Mouse (Mus musculus) 3134 (cell line): ENCODE results near the gene Sorl1.

Source experiments
- DNase-seq: peaks from one replicate; pipeline ENCODE4 v3.0.0-alpha.2; 2011; ENCODE audit warnings: low spot score; ENCODE audit not compliant: insufficient read length; ENCODE audit errors: extremely low read depth

Sorl1 gene

DNA sequence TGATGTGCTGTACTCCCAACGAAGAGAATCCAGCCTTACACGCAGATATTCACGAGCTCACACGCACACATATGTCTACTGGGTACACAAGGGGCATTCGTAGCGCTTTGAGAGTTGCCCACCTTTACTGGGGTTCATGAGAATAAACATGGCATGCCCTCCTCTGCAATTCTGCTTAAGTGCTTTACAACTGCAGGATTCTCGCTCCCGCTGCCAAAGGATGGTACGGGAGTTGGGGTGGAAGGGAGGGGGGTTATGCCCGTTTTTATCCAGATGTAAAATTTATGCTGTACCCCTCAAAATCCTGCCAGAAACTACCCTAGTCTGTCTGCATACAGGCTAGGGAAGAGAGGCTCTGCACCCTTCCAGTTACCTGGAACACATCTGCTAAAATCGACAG is 893 bp downstream of the Sorl1 start:
- DNase-seq = no peak

DNA sequence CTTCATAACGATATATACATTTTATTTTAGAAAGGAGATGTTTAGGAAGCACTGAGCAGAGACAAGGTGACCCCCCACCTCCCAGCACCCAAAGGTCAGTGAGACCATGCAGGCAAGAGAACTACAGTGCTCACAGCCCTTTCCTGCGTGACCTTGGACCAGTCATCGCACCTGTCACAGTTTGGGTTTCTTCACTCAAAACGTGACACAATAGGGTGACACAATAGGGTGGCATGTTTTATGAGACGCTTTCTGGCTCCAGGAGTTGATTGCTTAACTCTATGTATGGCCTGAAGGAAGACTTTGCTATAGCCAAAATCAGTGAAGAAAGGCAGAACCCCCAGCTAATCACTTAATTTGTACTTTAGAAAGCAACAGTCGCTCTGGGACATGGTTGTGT is 1.7 kb downstream of the Sorl1 start:
- DNase-seq = no peak

DNA sequence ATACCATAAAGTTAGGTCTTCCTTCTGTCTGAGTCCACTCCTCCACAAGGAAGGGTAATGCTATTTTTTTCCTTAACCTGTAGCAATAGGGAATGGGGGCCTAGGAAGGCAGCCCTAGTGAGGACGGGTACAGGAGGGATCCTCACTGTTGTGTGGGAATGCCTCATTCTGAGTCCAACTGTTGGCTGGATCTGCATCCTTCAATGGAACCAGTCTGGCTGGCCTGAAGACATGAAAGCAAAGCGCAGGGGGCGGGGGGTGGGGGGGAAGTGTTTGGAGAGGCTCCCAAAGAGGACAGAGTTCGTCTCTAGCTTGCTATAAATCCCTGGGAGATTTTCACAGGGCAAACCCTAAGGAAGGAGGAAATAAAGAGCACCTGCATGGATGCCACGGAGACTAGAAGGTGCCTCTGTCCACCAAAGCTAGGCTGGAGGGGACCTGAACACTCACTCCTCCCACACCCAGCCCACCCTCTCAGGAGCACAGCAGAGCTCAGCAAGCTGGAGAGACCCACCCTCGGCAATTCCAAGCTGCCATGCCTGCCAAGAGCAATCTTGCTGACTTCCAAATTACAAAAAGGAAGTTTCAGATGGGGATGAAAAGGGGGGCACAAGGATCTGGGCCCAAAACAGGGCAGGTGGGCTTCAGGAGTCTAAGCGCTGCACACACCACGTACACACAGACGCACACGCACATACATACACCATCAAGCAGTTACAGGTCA is 2.3 kb downstream of the Sorl1 start:
- DNase-seq = no peak

DNA sequence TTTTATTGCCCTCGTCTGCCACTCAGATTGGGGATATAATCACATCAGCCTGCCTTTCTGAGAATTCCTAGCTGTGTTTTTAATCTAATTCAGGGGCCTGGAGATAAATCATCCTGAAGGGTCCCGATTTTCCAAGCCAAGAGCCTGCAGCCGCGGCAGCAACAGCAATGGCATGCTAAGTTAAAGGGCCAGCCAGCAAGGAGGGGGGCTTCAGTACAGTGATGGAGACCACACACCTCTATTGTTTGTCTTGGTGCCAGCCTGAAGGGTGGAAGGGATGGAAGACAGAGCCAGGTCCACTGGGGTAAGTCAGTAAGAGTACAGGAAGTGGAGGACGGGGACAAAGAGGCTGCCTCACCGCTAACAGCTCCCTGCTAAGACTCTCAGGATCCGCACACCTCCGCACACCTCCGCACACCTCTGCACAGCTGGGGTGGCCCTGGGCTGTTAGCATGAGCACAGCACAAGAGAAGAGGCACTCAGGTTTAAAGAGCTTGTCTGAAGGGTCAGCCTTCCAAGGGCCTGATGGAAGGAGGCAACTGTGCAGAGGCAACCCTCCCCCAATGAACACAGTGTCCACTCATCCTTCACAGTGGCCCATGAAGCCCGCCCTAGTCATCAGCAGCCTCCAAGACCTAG is 7.6 kb downstream of the Sorl1 start:
- no peak for DNase-seq

DNA sequence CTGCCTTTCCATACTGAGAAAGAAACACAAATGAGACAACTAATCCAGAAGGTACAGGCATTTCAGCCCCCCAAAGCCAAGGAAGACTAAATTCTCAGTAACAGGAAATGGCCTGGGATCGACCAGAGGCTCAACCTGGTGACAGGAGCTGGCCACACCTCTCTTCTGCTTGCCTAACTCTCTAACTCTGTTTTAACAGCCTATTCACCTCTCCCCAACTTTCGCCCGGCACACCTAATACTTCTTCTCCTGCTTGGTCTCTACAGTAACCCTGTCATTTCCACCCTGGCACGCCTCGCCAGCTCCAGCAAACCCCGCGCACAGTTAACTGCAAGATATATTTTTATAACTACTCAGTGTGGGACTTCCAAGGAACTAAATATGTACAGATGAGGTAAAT is 9.0 kb downstream of the Sorl1 start:
- DNase-seq = no peak

DNA sequence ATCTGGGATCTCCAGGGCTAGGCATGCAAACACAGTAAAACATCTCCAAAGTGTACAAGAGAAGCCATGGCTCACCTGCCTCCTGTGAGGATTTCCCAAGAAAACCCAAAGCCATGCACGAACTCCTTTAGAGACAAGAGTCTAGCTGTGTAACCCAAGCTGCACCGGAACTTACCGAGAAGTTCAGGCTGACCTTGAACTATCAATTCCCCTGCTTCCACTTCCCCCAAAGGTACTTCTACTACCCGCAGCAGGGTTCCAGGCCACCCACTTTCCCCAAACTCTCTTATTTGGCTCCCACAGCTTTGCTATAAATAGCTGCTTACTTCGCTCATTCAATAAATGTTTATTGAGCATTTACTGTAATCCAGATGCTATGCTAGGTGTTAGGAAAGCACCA is 10.8 kb downstream of the Sorl1 start:
- no peak for DNase-seq

DNA sequence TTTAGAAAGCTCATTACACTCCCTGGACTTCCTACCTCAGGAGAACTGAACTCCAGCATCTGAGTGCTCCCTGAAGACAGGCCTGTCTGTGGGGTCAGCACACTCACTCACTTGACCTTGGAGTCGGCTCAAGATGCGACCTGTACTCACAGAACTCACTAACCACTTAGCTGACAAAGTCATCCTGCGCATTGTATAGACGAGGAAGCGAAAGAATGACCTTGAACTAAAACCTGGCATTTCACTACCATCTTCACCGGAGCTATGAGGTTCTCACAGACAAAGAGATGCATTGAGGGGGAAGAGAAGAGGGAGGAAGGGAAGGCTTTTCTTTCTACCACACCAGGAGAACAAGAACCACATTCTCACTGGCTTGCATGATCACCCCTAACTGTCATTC is 11.4 kb downstream of the Sorl1 start:
- no peak for DNase-seq

DNA sequence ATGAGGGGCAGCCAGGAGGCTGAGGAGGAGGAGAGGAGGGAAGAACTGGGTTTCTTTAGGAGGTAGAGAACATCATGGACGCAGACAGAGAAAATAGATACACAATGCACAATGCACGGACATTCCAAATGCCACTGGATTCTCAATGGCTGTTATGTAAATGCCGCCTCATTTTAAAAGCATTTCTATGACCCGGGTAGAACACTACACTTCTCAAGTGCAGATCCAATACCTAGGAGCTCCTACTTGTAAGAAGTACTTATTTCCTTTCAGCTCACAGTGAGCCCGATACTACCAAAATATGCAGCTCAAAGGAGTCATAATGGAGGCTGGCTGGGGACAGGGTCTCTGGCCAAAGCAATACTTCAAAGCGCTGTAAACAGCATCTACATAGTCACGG is 12.8 kb downstream of the Sorl1 start:
- no peak for DNase-seq

DNA sequence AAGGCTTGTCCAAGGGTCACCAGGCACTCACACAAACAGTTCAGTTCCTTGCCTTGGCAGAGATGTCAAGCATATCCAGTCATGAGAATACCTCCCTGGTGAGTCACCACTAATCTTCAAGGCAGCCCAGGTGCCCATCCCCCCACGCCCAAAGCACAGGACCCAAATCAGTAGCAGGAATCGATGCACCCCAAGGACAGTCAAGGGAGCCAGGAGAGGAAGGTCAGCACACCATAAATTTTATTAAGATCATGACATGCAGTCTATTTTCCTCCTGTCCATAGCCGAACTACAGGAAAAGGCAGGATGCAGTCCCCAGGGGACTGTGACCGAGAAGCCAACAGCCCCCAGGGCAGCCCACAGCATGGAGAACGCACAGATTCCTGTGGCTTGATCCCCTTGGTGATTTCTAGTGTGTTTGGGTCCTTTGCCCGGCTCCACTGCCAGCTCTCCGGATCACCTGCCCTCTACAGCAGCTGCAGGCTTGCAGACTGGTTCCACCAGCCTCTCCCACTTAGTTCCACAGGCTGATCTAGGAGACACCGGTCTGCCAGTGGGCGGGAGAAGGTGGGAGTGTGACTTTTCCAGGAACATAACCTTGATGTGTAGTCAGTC is 14.2 kb downstream of the Sorl1 start:
- DNase-seq = peak; percentile 84

DNA sequence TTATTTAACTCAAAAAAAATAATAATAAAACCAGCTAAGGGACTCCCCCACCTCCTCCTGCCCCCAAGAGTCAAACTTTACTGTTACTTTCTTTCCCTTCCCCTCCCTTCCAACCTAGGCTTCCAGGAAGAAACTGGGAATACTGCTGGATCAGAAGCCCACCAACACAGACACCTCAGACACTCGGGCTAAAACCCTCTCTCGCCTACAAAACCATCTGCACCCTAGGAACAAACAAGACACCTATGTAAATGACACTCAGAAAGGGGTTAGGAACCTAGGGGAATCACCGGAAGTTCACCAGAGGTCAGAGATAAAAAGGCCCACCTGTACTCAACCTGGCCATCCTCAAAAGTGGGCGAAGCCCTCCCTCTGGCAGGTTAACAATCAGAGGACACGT is 15.0 kb downstream of the Sorl1 start:
- DNase-seq = no peak

DNA sequence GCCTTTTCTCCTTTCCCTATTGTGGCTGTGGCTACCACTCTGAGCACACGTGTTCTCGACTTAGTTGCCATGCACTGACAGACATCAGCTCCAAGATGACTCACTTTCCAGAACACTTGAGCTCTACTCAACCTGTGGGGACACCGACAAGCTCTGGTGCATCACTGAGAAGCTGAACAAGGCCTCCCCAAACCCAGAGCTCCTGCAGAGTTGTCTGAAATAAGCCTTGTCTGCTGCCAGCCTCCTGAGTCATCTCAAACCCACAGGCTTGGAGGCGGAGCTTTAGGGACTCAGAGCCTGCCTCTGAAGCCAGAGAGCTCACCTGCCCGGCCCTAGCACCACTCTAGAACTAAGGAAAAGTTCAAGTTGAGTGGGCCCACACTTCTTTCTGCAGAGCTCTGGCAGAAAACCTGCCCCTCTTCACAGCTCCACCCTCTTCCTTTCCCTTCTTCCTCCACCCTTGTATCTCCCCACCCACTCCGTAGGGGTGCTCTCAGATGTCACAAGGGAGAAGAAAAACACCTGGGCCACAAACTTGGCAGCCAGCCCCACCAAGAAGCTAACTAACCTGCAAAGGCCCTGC is 15.6 kb downstream of the Sorl1 start:
- peak; percentile 77 for DNase-seq

DNA sequence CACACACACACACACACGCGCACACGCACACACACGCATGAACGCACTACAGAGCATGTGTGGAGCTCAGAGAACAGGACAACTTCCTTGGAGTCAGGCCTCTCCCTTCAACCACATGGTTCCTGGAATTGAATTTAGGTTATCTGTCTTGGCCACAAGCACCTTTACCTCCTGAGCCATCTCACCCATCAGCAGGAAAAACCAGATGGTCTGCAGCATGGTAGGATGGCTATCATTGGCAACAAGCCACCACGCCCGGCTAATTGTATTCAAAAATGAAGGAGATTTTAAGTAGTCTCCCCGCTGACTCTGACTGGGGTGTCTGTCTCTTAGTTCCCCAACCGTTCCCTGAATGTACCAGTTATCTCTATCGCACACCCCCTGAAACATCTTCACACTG is 17.0 kb downstream of the Sorl1 start:
- DNase-seq = no peak

DNA sequence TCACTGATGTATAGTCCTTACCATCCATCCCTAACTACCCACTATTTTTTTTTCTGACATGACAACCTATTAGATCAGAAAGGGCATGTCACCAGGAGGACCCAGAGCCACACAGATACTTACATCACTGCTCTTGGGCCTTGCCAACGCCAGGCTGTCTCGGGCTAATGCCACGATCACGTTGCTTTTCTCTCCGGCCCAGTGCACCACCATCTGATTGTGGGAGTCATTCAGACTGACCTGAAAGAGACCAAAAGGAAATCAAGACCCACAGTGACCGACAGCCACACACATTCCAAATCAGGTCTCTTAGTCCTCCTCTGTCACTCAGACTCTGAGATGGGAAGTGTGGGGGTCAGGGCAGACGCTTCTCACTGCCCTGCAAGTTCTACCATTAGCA is 17.8 kb downstream of the Sorl1 start:
- no peak for DNase-seq

DNA sequence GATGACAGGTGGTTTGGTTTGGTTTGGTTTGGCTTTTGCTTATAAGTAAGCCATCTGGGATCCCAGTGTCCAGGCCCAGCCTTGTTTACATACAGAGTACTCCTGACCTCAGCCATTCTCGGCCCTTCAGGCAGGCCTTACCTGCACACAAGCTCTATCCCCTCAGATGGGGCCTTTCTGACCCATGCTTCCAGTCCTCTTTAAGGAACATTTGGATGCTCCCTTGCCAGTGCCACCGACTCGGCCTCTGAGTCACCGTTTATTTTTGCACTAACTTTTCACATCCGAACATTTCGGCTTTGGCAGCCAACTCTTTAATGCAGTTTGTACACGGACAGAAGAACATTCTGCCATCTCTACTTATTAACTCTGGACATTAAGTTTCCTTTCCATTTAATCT is 20.6 kb downstream of the Sorl1 start:
- no peak for DNase-seq

DNA sequence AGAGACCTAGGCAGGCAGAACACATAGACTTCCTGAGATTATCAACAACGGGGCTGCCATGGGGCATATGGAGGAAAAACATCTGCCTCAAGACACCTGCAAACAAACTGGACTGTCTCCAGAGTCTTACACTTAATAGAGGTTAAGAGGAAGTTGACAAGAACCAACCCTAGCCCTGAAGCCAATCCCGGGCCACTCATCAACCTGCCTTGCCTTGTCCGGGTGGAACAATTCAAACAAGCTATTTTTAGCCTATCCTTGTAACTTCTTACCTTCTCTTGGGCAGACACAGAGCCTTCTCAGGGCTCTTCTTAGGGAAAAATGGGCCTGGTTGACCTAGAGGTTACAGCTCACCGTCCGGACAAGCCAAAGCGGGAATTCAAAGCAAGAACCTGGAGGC is 22.1 kb downstream of the Sorl1 start:
- DNase-seq = no peak

DNA sequence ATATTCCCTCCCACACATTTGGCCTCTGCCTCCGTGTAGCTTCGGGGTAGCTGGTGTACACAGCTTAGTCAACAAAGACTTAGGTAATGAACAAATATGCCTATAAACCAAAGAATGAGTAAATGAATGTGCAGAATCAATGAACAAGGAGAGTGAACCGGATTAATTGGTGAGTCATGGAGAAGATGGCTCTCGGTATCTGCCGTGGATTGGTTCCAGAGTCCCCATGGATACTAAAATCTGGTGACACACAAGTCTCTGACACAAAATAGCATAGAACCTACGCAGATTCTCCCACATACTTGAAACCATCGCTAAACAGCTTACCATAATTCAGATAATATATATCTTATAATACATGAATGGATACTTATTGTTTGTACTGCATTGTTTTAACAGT is 22.8 kb downstream of the Sorl1 start:
- no peak for DNase-seq

DNA sequence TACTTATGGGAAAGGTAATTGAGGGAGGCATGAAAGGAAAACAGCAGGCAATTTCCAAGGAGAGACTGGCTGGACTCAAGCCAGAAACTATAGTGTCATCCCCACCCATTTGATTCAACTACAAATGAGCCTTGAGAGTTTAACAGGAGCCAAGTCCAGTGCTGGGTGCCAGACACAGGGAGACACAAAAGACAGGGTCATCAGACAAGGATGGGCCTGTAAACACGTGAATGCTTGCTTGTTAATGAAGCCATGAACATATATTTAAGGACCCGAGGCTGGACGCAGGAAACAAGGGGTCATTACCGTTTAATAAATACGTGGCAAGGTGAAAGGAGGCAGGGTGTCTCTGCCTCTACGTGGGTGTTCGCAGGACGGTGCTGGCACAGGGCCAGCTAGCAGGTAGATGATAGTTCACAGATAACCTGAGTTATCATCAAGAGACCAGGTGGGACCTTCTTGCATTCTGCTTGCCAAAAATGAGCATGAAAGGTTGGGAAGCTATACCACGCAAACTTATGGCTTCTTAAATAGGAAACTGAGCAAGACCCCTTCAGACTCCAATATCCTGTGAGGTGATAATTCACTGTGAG is 23.4 kb downstream of the Sorl1 start:
- no peak for DNase-seq

DNA sequence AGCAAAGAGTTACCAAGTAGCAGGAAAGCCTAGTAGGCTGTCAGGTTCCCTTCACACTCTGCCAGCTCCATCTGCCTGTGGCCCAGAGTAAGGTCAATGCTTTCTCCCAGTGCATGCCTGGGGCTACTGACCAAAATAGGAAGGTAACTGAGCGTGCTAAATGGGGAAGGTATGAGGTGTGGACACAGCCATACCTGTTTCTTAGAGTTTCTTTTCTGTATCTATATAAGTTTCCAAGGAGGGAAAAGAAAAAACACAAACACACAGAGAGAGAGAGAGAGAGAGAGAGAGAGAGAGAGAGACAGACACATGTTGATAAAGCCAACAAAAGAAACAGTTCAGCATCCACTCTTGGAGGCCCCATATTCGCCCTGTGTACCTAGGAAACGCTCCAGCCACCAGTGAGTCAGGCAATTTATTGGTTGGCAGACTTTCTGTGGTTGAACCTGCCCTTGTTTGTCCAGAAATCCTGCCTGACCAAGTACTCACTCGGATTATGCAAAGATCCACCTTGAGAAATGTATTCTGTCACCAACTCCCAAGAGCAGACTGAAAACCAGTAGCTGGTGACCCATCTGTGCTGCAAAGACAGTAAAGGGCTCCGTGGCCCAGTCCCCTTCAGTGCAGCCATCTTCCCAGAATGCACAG is 25.5 kb downstream of the Sorl1 start:
- peak; percentile 29 for DNase-seq

DNA sequence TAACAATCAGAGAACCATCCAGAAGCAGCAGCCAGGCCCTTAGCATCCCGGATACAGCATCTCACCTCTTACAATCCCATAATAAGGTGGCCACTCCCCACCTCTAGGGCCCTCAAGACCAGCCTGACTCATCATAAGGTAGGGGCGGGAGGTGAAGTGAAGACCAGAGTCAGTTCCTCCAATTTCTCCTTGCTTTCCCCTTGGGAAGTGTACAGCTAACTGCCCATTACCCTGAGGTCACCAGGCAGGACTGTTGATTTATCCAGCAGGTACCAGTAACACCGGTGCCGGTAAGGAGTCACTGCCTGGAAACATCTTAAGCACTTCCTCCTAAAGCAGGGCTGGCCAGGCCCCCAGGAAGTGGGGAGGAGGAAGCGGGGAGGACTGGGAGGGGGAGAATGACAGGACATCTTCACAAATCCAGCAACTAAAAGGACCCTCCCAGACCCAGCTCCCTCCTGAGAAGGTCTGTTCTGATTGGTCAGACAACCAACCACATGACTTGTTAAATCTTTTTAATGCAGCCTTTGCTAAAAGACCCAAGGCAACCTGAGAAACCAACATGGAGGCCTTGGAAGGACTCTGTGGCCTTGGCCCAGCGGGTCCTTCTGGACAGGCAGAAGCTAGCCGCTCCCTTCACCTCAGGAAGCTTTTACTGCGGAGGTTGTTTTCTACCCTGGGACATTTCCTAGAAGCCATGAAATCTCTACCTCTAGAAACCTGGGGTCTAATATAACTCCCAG is 26.2 kb downstream of the Sorl1 start:
- peak; percentile 6 for DNase-seq

DNA sequence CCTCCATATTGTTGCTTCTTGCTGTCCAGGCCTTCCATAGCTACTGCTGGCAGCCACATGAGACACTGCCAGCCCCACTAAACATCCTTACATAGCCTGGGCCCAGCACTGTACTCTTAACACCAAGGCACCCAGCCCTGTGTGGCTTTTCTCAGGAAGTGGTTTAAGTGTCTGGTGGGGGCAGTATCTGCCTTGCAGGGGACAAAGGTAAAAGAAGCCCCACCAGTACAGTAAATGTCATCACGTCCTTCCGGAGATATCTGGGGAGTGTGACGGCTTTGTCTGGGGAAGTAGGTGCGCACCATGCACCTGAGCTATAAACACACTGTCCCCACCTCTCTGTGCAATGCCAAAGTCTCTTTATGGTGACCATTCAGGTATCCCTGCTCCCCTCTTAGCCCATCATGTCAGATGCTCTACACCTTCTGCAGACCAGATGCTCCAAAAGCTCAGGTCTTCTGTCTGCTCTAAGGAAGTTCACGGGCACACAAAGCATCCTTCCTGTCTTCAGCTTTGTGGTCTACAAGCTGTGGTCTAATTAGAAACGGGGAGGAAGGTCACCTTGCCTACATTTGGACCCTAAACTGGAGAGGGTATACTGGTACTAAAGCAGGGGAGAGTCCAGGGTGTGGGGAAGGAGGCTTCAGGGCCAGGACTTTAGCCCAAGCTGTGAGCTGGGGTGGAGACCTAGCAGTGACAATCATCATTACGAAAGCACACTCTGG is 26.9 kb downstream of the Sorl1 start:
- DNase-seq = no peak
